Mouse (Mus musculus) bone marrow macrophage, adult 2 months (primary cell): Measurements from ENCODE around the gene Zdhhc22. TPM values are rescaled to one million over a fixed set of nuclear protein-coding genes. Genes with fewer than 3 reads are reported as not detected.

Experiments
- H3K27ac ChIP-seq: 2 replicates; pipeline ENCODE4 v1.5.1; 2012; ENCODE audit warnings: low read depth, low read length; ENCODE audit not compliant: insufficient read depth
- H3K4me1 ChIP-seq: 2 replicates; pipeline ENCODE4 v1.6.1; 2012; ENCODE audit warnings: low read length; ENCODE audit not compliant: control insufficient read depth, insufficient read depth
- H3K4me3 ChIP-seq: 2 replicates; pipeline ENCODE4 v1.5.1; 2012; ENCODE audit warnings: mild to moderate bottlenecking, low read length, moderate library complexity; ENCODE audit not compliant: insufficient read depth
- CTCF ChIP-seq: IDR thresholded peaks from 2 replicates; pipeline ENCODE4 v1.5.1; 2012; ENCODE audit warnings: low read depth, mild to moderate bottlenecking, low read length, moderate library complexity
- POLR2A ChIP-seq: IDR thresholded peaks from 2 replicates; pipeline ENCODE4 v1.6.1; 2012; ENCODE audit warnings: mild to moderate bottlenecking, low read depth, low read length, borderline replicate concordance
- polyA plus RNA-seq: library from polyadenylated mRNA; stranded (reverse); fragments of >200 nt; gene quantifications from 2 replicates; pipeline ENCODE4 v1.2.4, GENCODE M21; 2012; ENCODE audit not compliant: missing spikeins, insufficient read depth, insufficient read length

Zdhhc22 gene
- polyA plus RNA-seq, 1 experiment = not detected

- no peak for TF ChIP-seq CTCF
- no peak for TF ChIP-seq POLR2A
- H3K4me3 ChIP-seq = no peak overlapping the region
- no peaks in the 10 kb centered on the region; the same call in 1 of the 2 replicates for H3K4me1 ChIP-seq
- no peak overlapping the region for H3K27ac ChIP-seq
These were observed 48.3 kb downstream of the Zdhhc22 start for GRCm38 (mm10) chr12:86941734-86942486.

GRCm38 (mm10) chr12:86941173-86941572, 49.1 kb downstream of the Zdhhc22 start:
- Histone ChIP-seq H3K4me3 (no peak overlapping the region), H3K4me1 (no peaks in the 10 kb centered on the region; the same call in 1 of the 2 replicates), H3K27ac (no peak overlapping the region)
- TF ChIP-seq CTCF = no peak

GRCm38 (mm10) chr12:86938571-86938970, 51.7 kb downstream of the Zdhhc22 start:
- no peaks in the 10 kb centered on the region for H3K4me1 ChIP-seq
- no peak overlapping the region for H3K27ac ChIP-seq
- no peak overlapping the region for H3K4me3 ChIP-seq
- TF ChIP-seq POLR2A (no peak), CTCF (no peak)

- Histone ChIP-seq H3K4me3 (no peak overlapping the region), H3K4me1 (no peaks in the 10 kb centered on the region), H3K27ac (no peak overlapping the region)
- TF ChIP-seq CTCF (no peak), POLR2A (no peak)
These were observed 53.5 kb downstream of the Zdhhc22 start for GRCm38 (mm10) chr12:86936587-86937343.

- no peak for TF ChIP-seq POLR2A
- TF ChIP-seq CTCF = no peak
- no peak overlapping the region for H3K4me3 ChIP-seq
- no peak overlapping the region for H3K27ac ChIP-seq
- H3K4me1 ChIP-seq = no peaks in the 10 kb centered on the region
These were observed 54.4 kb downstream of the Zdhhc22 start for GRCm38 (mm10) chr12:86935692-86936282.

GRCm38 (mm10) chr12:86934748-86935147, 55.5 kb downstream of the Zdhhc22 start:
- Histone ChIP-seq H3K4me1 (no peaks in the 10 kb centered on the region), H3K4me3 (no peak overlapping the region), H3K27ac (no peak overlapping the region)
- TF ChIP-seq POLR2A (no peak), CTCF (no peak)

GRCm38 (mm10) chr12:86932575-86932952, 57.7 kb downstream of the Zdhhc22 start:
- no peak overlapping the region for H3K4me3 ChIP-seq
- TF ChIP-seq CTCF (no peak), POLR2A (no peak)
- no peaks in the 10 kb centered on the region for H3K4me1 ChIP-seq
- H3K27ac ChIP-seq = no peak overlapping the region

- no peak for TF ChIP-seq POLR2A
- TF ChIP-seq CTCF = no peak
- no peaks in the 10 kb centered on the region for H3K4me1 ChIP-seq
- H3K4me3 ChIP-seq = no peak overlapping the region
- no peak overlapping the region for H3K27ac ChIP-seq
These were observed 58.2 kb downstream of the Zdhhc22 start for GRCm38 (mm10) chr12:86931919-86932574.

- Histone ChIP-seq H3K4me1 (no peaks in the 10 kb centered on the region), H3K27ac (no peak overlapping the region), H3K4me3 (no peak overlapping the region)
- TF ChIP-seq CTCF (no peak), POLR2A (no peak)
These were observed 59.1 kb downstream of the Zdhhc22 start for GRCm38 (mm10) chr12:86930934-86931729.

Other genes starting within 250 kb of the Zdhhc22 start
- gene Irf2bpl, start 105.6 kb downstream of the Zdhhc22 start, polyA plus RNA-seq = 11.4 and 12.0 TPM in 2 replicates
- 21.3 and 23.0 TPM in 2 replicates for gene Cipc, start 43.4 kb downstream of the Zdhhc22 start, polyA plus RNA-seq
- gene Tmem63c, start 30.9 kb upstream of the Zdhhc22 start, polyA plus RNA-seq = not detected in 2 replicates
- not detected in 2 replicates for gene Ngb, start 112.1 kb upstream of the Zdhhc22 start, polyA plus RNA-seq
- 17.5 and 20.0 TPM in 2 replicates for gene Gstz1, start 156.7 kb upstream of the Zdhhc22 start, polyA plus RNA-seq
- gene Pomt2, start 157.5 kb upstream of the Zdhhc22 start, polyA plus RNA-seq = 6.0 and 6.1 TPM in 2 replicates
- gene Samd15, start 209.3 kb upstream of the Zdhhc22 start, polyA plus RNA-seq = 1.3 TPM in 1 of 2 replicates, not detected in the other
- 8.9 and 9.7 TPM in 2 replicates for gene Tmed8, start 210.0 kb upstream of the Zdhhc22 start, polyA plus RNA-seq
- gene Noxred1, start 248.3 kb upstream of the Zdhhc22 start, polyA plus RNA-seq = 1.0 TPM in 1 of 2 replicates, not detected in the other